Mouse (Mus musculus): ENCODE data around the gene Adgrl2.

DNA sequence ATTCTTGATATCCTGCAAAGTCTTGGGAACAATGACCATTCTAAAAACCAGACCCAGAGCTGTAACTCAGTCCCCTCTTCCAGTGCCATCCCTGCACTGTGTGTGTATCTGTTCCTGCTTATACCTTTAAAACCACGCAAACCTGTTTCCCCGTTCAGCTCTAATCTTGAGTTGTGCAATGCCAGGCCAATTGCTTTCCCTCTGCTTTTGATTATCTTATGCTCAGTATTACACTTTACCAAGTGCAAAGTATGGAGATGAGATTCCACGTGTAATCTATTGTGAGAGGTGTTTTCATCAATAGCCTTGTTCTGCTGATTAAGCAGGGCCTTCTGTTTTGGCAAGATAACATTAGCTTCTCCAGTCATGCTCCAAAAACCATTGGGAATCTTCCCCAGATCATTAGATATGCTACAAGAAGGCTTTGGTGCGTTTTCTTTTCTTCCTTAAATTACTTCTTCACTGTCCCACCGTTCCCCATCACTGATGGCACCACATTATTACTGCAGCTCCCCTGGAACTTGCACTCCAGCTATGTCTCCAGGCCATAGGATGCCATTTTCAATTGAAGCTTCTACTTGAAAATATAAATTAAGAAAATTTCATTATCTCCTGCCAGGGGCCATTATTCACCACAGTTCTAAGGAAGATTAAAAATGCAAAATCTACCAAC is 118.4 kb downstream of the Adgrl2 start:
- TF ChIP-seq CTCF (IDR thresholded peaks at IDR 0.05; ENCODE audit: borderline replicate concordance, control insufficient read depth, extremely low read depth, insufficient read depth, low read length, poor library complexity): no peak
- no peak for TF ChIP-seq POLR2A (IDR thresholded peaks at IDR 0.05; ENCODE audit: control insufficient read depth, extremely low read depth, insufficient read depth, low read length, poor library complexity)

All from thymus, adult 2 months (tissue).